Mouse (Mus musculus) embryonic facial prominence, embryonic 10.5 days (tissue): ENCODE measurements around the gene Zfp804b. TPM values are rescaled to one million over a fixed set of nuclear protein-coding genes. Genes with fewer than 3 reads are reported as not detected.
"Not testable (repeated sequence)": the region's sequence is repeated elsewhere in the genome, so short reads cannot be mapped to it uniquely, and the experiment has no call there.

Experiments used
- DNase-seq: peaks from one replicate; pipeline ENCODE4 v3.0.0-alpha.2; 2017; ENCODE audit warnings: low spot score
- H3K27ac ChIP-seq: fragments of 300-500 bp; sonication (generic); replicated peaks from 2 replicates; pipeline ENCODE4 v1.5.1; 2016; ENCODE audit warnings: mild to moderate bottlenecking
- H3K27me3 ChIP-seq: fragments of 300-500 bp; sonication (generic); replicated peaks from 2 replicates; pipeline ENCODE4 v1.6.1; 2016; ENCODE audit warnings: low read depth, mild to moderate bottlenecking; ENCODE audit not compliant: poor library complexity, severe bottlenecking
- H3K36me3 ChIP-seq: fragments of 300-500 bp; sonication (generic); replicated peaks from 2 replicates; pipeline ENCODE4 v1.6.1; 2016; ENCODE audit warnings: mild to moderate bottlenecking, moderate library complexity
- H3K4me1 ChIP-seq: fragments of 300-500 bp; sonication (generic); 2 replicates; pipeline ENCODE4 v1.6.1; 2016
- H3K4me3 ChIP-seq: fragments of 300-500 bp; sonication (generic); 2 replicates; pipeline ENCODE4 v1.5.1; 2016; ENCODE audit warnings: mild to moderate bottlenecking, moderate library complexity
- H3K9me3 ChIP-seq: fragments of 300-500 bp; sonication (generic); 2 replicates; pipeline ENCODE4 v1.6.1; 2016; ENCODE audit warnings: mild to moderate bottlenecking
- WGBS: fragments of 180-500 bp; shearing (Covaris S2); methylation state at CpG from one replicate; pipeline ENCODE4 v1.1.7; 2016; 5-methylcytosine and 5-hydroxymethylcytosine counted together
- polyA plus RNA-seq: library from polyadenylated mRNA; unstranded; fragments of >200 nt; fragmentation: Nextera tagmentation; extraction: Ambion mirVana; gene quantifications from 2 replicates; pipeline ENCODE4 v1.2.1, GENCODE M21; 2016

The Zfp804b gene
- 0.12 TPM in 1 of 2 replicates, not detected in the other for polyA plus RNA-seq

GRCm38 (mm10) chr5:7344145-7345010, at the start of gene Zfp804b:
TSS of gene Zfp804b (minus strand) at chr5:7344756.
- peak; percentile 69 for DNase-seq
- Histone ChIP-seq H3K27me3 (peaks cover 6% of the 10 kb centered on the region; the same call in 1 of the 2 replicates), H3K4me1 (peaks cover 11% of the 10 kb centered on the region), H3K36me3 (no peaks in the 10 kb centered on the region), H3K27ac (peak within 1 kb of the TSS; percentile 48; the same call in 1 of the 2 replicates), H3K4me3 (peak within 1 kb of the TSS; percentile 74), H3K9me3 (no peaks in the 10 kb centered on the region)
- under 1% methylated on average over 50 of the region's 50 CpGs for WGBS

- WGBS, result 91% methylated on average over 1 of the region's 1 CpGs
- not testable (repeated sequence) for H3K27ac ChIP-seq, DNase-seq, H3K9me3 ChIP-seq, H3K4me1 ChIP-seq, H3K27me3 ChIP-seq, H3K36me3 ChIP-seq, H3K4me3 ChIP-seq
Observed at GRCm38 (mm10) chr5:7364616-7365015, 20.1 kb upstream of the Zfp804b start.

GRCm38 (mm10) chr5:7345011-7345389, 444 bp upstream of the Zfp804b start:
- Histone ChIP-seq H3K27ac (peak overlapping the region; percentile 48; the same call in 1 of the 2 replicates), H3K36me3 (no peaks in the 10 kb centered on the region), H3K4me1 (peaks cover 11% of the 10 kb centered on the region), H3K9me3 (no peaks in the 10 kb centered on the region), H3K27me3 (peaks cover 6% of the 10 kb centered on the region; the same call in 1 of the 2 replicates), H3K4me3 (peak overlapping the region; percentile 74)
- no peak for DNase-seq
- WGBS, result 1% methylated on average over 11 of the region's 11 CpGs

GRCm38 (mm10) chr5:7325594-7325993, 19.0 kb downstream of the Zfp804b start:
- no peaks in the 10 kb centered on the region for H3K36me3 ChIP-seq
- no peak overlapping the region for H3K4me3 ChIP-seq
- WGBS, result 84% methylated on average over 4 of the region's 4 CpGs
- H3K27me3 ChIP-seq, result no peaks in the 10 kb centered on the region
- H3K4me1 ChIP-seq, result no peaks in the 10 kb centered on the region
- H3K27ac ChIP-seq, result no peak overlapping the region
- no peaks in the 10 kb centered on the region for H3K9me3 ChIP-seq
- DNase-seq, result no peak

GRCm38 (mm10) chr5:7303819-7304218, 40.7 kb downstream of the Zfp804b start, which contains the start of gene Tex47:
TSS of gene Tex47 (plus strand) at chr5:7304119.
- Histone ChIP-seq H3K4me1 (no peaks in the 10 kb centered on the region), H3K27me3 (no peaks in the 10 kb centered on the region), H3K9me3 (no peaks in the 10 kb centered on the region), H3K36me3 (no peaks in the 10 kb centered on the region), H3K27ac (no peak within 1 kb of the TSS), H3K4me3 (no peak within 1 kb of the TSS)
- WGBS, result 86% methylated on average over 1 of the region's 1 CpGs
- no peak for DNase-seq

GRCm38 (mm10) chr5:7302969-7303368, 41.6 kb downstream of the Zfp804b start:
- Histone ChIP-seq H3K27ac (no peak overlapping the region), H3K4me3 (no peak overlapping the region), H3K9me3 (no peaks in the 10 kb centered on the region), H3K36me3 (no peaks in the 10 kb centered on the region), H3K27me3 (no peaks in the 10 kb centered on the region), H3K4me1 (no peaks in the 10 kb centered on the region)
- no peak for DNase-seq
- 58% methylated on average over 1 of the region's 1 CpGs for WGBS

- Histone ChIP-seq H3K4me3 (no peak overlapping the region), H3K27me3 (no peaks in the 10 kb centered on the region), H3K9me3 (no peaks in the 10 kb centered on the region), H3K27ac (no peak overlapping the region), H3K36me3 (no peaks in the 10 kb centered on the region), H3K4me1 (no peaks in the 10 kb centered on the region)
- 94% methylated on average over 1 of the region's 1 CpGs for WGBS
- DNase-seq, result no peak
Observed at GRCm38 (mm10) chr5:7284336-7284735, 60.2 kb downstream of the Zfp804b start.

- H3K36me3 ChIP-seq, result no peaks in the 10 kb centered on the region
- WGBS, result 90% methylated on average over 7 of the region's 7 CpGs
- no peak for DNase-seq
Observed at GRCm38 (mm10) chr5:7276659-7277455, 67.7 kb downstream of the Zfp804b start.

GRCm38 (mm10) chr5:7177589-7177988, 167.0 kb downstream of the Zfp804b start:
- DNase-seq, result no peak
- 92% methylated on average over 9 of the region's 9 CpGs for WGBS
- Histone ChIP-seq H3K36me3 (no peaks in the 10 kb centered on the region), H3K4me3 (no peak overlapping the region), H3K27me3 (no peaks in the 10 kb centered on the region), H3K27ac (no peak overlapping the region), H3K4me1 (no peaks in the 10 kb centered on the region), H3K9me3 (0 out of 2 replicates have a peak, but pooled peaks cover 2% of the 10 kb centered on the region)

More at GRCm38 (mm10) chr5:7276659-7277455, 67.7 kb downstream of the Zfp804b start:
- Histone ChIP-seq H3K27ac (no peak overlapping the region), H3K9me3 (no peaks in the 10 kb centered on the region), H3K27me3 (no peaks in the 10 kb centered on the region), H3K4me3 (no peak overlapping the region), H3K4me1 (no peaks in the 10 kb centered on the region)

- no peak overlapping the region for H3K4me3 ChIP-seq
- DNase-seq, result no peak
- H3K27me3 ChIP-seq, result no peaks in the 10 kb centered on the region
- H3K9me3 ChIP-seq, result no peaks in the 10 kb centered on the region
- no peak overlapping the region for H3K27ac ChIP-seq
- H3K36me3 ChIP-seq, result no peaks in the 10 kb centered on the region
- 75% methylated on average over 3 of the region's 3 CpGs for WGBS
- no peaks in the 10 kb centered on the region for H3K4me1 ChIP-seq
Observed at GRCm38 (mm10) chr5:7139658-7140057, 204.9 kb downstream of the Zfp804b start.

GRCm38 (mm10) chr5:7102387-7102786, 242.2 kb downstream of the Zfp804b start:
- 47% methylated on average over 2 of the region's 2 CpGs for WGBS

GRCm38 (mm10) chr5:7073936-7074631, 270.5 kb downstream of the Zfp804b start:
- no peaks in the 10 kb centered on the region for H3K9me3 ChIP-seq
- 83% methylated on average over 1 of the region's 1 CpGs for WGBS
- no peak for DNase-seq

More at GRCm38 (mm10) chr5:7102387-7102786, 242.2 kb downstream of the Zfp804b start:
- no peak for DNase-seq
- H3K4me3 ChIP-seq, result no peak overlapping the region
- H3K9me3 ChIP-seq, result no peaks in the 10 kb centered on the region
- H3K27me3 ChIP-seq, result no peaks in the 10 kb centered on the region
- no peak overlapping the region for H3K27ac ChIP-seq
- no peaks in the 10 kb centered on the region for H3K36me3 ChIP-seq
- no peaks in the 10 kb centered on the region for H3K4me1 ChIP-seq

More at GRCm38 (mm10) chr5:7073936-7074631, 270.5 kb downstream of the Zfp804b start:
- H3K27me3 ChIP-seq, result no peaks in the 10 kb centered on the region
- H3K4me3 ChIP-seq, result no peak overlapping the region
- H3K36me3 ChIP-seq, result no peaks in the 10 kb centered on the region
- H3K4me1 ChIP-seq, result no peaks in the 10 kb centered on the region
- H3K27ac ChIP-seq, result no peak overlapping the region
